Mouse (Mus musculus) megakaryocyte, embryonic 14.5 days (primary cell): ENCODE measurements at regions not wholly inside any gene's neighbourhood (a gene's known extent, or its start where the extent isn't known, plus 50 kb on each side); places are given as distances from the start of the nearest gene placed in this dataset.

Experiments
- FLI1 ChIP-seq: IDR thresholded peaks from 2 replicates; pipeline ENCODE4 v1.6.1; 2012; ENCODE audit warnings: low read length, inconsistent platforms, mixed read lengths
- GATA1 ChIP-seq: IDR thresholded peaks from 3 replicates; pipeline ENCODE4 v1.6.1; 2012; ENCODE audit warnings: mixed read lengths, low read length, inconsistent platforms, borderline replicate concordance

DNA sequence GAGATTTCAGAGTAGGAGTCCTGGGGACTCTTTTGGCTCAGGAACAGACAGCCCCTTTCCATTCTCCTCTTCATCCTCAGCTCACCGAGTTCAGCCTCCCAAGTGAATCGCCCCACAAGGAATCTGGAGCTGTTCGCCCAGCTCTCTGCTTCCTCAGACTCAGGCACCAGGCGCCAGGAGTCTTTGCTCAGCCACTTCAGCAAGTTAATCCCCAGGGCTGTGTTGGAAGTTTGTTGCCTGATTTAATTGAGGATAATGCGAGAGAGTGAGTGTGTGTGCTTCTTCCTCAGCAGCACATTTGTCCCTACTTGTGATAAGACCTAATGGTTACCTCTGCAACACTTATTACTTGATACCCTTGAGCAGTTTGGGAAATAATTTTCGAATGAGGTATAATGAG is 177.8 kb upstream of the Frmd6 start:
- TF ChIP-seq FLI1: no peak
- TF ChIP-seq GATA1: no peak
